Mouse (Mus musculus) G1E (cell line): ENCODE data around the gene Taok2.

Experiments used
- CTCF ChIP-seq: IDR thresholded peaks from 2 replicates; pipeline ENCODE4 v1.5.1; 2012; ENCODE audit warnings: low read depth, low read length, inconsistent platforms, mixed read lengths
- GATA1 ChIP-seq: IDR thresholded peaks from 2 replicates; pipeline ENCODE4 v1.6.1; 2012; ENCODE audit warnings: borderline replicate concordance, low read length, inconsistent platforms, mixed read lengths
- TAL1 ChIP-seq: conservative IDR thresholded peaks from 2 replicates; pipeline ENCODE4 v1.6.1; 2012; ENCODE audit warnings: low read depth, low read length, inconsistent platforms, mixed read lengths

GRCm38 (mm10) chr7:126847421-126848398, 36.8 kb downstream of the Taok2 start:
- TF ChIP-seq CTCF: no peak
- TF ChIP-seq GATA1: no peak
- no peak for TF ChIP-seq TAL1
